Mouse (Mus musculus) testis, adult 2 months (tissue): ENCODE data around the gene 1700020N01Rik.

Experiments used
- CTCF ChIP-seq: fragments of 200-500 bp; IDR thresholded peaks from 2 replicates; pipeline ENCODE4 v1.5.1; 2012; ENCODE audit warnings: low read depth, mild to moderate bottlenecking, inconsistent platforms, low read length, moderate library complexity; ENCODE audit not compliant: control insufficient read depth, insufficient read depth, insufficient replicate concordance
- POLR2A ChIP-seq: fragments of 200-500 bp; IDR thresholded peaks from 2 replicates; pipeline ENCODE4 v1.6.1; 2012; ENCODE audit warnings: low read depth, mild to moderate bottlenecking, inconsistent platforms, low read length, moderate library complexity; ENCODE audit not compliant: control insufficient read depth

GRCm38 (mm10) chr10:21669750-21670161, 76.8 kb downstream of the 1700020N01Rik start:
- TF ChIP-seq POLR2A (no peak), CTCF (no peak)
